Mouse (Mus musculus) kidney, adult 2 months (tissue): ENCODE measurements around the gene Dnajc4. TPM values are rescaled to one million over a fixed set of nuclear protein-coding genes. Genes with fewer than 3 reads are reported as not detected.

Source experiments
- DNase-seq: peaks from one replicate; pipeline ENCODE4 v3.0.0; 2021
- H3K27ac ChIP-seq: fragments of 200-500 bp; 2 replicates; pipeline ENCODE4 v1.5.1; 2012; ENCODE audit warnings: low read depth, low read length, control low read depth, inconsistent platforms; ENCODE audit not compliant: insufficient read depth
- H3K27me3 ChIP-seq: fragments of 200-500 bp; replicated peaks from 2 replicates; pipeline ENCODE4 v1.6.1; 2012; ENCODE audit warnings: mild to moderate bottlenecking, moderate library complexity, low read length, inconsistent platforms; ENCODE audit not compliant: control insufficient read depth, insufficient read depth
- H3K36me3 ChIP-seq: fragments of 200-500 bp; 2 replicates; pipeline ENCODE4 v1.6.1; 2012; ENCODE audit warnings: mild to moderate bottlenecking, moderate library complexity, low read length, inconsistent platforms; ENCODE audit not compliant: control insufficient read depth, insufficient read depth
- H3K4me1 ChIP-seq: fragments of 200-500 bp; 2 replicates; pipeline ENCODE4 v1.6.1; 2011; ENCODE audit warnings: low read length; ENCODE audit not compliant: control insufficient read depth, insufficient read depth
- H3K4me3 ChIP-seq: fragments of 200-500 bp; 2 replicates; pipeline ENCODE4 v1.5.1; 2011; ENCODE audit warnings: mild to moderate bottlenecking, low read depth, low read length, control low read depth; ENCODE audit not compliant: insufficient read depth
- CTCF ChIP-seq: fragments of 200-500 bp; conservative IDR thresholded peaks from 2 replicates; pipeline ENCODE4 v1.5.1; 2011; ENCODE audit warnings: low read depth, mild to moderate bottlenecking, control low read depth, low read length, moderate library complexity, mixed read lengths; ENCODE audit not compliant: insufficient read depth, insufficient read length
- POLR2A ChIP-seq: fragments of 200-500 bp; IDR thresholded peaks from one replicate; pipeline ENCODE4 v1.6.1; 2011; ENCODE audit warnings: low read depth, low read length, control low read depth
- WGBS: fragments of 180-500 bp; shearing (Covaris S2); methylation state at CpG from one replicate; pipeline ENCODE4 v1.1.7; 2018; 5-methylcytosine and 5-hydroxymethylcytosine counted together
- polyA plus RNA-seq: library from polyadenylated mRNA; depleted of rRNA; stranded (reverse); fragments of >200 nt; gene quantifications from 2 replicates; pipeline ENCODE4 v1.2.3, GENCODE M21; 2012

The Dnajc4 gene
- polyA plus RNA-seq, 1 experiment, result 50.1 TPM

- WGBS, result 71% methylated on average over 10 of the region's 10 CpGs
- H3K4me1 ChIP-seq, result peaks cover 6% of the 10 kb centered on the region; the same call in 1 of the 2 replicates
- DNase-seq, result no peak
- 0 out of 2 replicates have a peak overlapping the region, but pooled peaks have one; percentile 66 for H3K27ac ChIP-seq
- H3K36me3 ChIP-seq, result no peaks in the 10 kb centered on the region
- no peaks in the 10 kb centered on the region for H3K27me3 ChIP-seq
- TF ChIP-seq CTCF, result no peak
- no peak for TF ChIP-seq POLR2A
- peak overlapping the region; percentile 72 for H3K4me3 ChIP-seq
Observed at GRCm38 (mm10) chr19:6985951-6986708, 6.2 kb downstream of the Dnajc4 start.

GRCm38 (mm10) chr19:6985300-6985699 lies 7.1 kb downstream of the Dnajc4 start:
- Histone ChIP-seq H3K4me3 (no peak overlapping the region), H3K27ac (no peak overlapping the region), H3K27me3 (no peaks in the 10 kb centered on the region), H3K36me3 (no peaks in the 10 kb centered on the region), H3K4me1 (peaks cover 6% of the 10 kb centered on the region; the same call in 1 of the 2 replicates)
- WGBS, result 86% methylated on average over 19 of the region's 19 CpGs
- DNase-seq, result no peak
- TF ChIP-seq CTCF (no peak), POLR2A (no peak)

DNA sequence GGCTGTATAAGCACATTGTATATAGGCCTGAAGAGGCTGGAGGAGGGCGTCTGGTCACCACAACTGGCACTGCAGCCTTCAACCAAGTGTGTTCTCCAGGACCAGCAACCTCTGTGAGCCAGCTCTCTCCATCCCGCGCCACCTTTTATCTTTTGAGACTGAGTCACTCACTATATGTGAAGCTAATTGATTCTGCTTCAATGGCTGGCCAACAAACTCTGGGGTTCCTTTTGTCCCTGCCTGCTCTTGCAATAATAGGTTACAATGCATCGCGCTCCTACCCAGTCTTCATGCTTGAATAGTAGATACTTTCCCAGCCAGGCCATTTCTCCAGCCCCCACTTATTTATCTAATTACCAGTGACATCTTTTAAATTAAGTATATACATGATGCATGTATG lies 8.8 kb downstream of the Dnajc4 start:
- no peak overlapping the region for H3K4me3 ChIP-seq
- H3K27ac ChIP-seq, result no peak overlapping the region
- H3K4me1 ChIP-seq, result peaks cover 13% of the 10 kb centered on the region; the same call in 1 of the 2 replicates
- H3K27me3 ChIP-seq, result no peaks in the 10 kb centered on the region
- no peak for DNase-seq
- no peaks in the 10 kb centered on the region for H3K36me3 ChIP-seq
- TF ChIP-seq CTCF (no peak), POLR2A (no peak)
- 96% methylated on average over 5 of the region's 5 CpGs for WGBS

DNA sequence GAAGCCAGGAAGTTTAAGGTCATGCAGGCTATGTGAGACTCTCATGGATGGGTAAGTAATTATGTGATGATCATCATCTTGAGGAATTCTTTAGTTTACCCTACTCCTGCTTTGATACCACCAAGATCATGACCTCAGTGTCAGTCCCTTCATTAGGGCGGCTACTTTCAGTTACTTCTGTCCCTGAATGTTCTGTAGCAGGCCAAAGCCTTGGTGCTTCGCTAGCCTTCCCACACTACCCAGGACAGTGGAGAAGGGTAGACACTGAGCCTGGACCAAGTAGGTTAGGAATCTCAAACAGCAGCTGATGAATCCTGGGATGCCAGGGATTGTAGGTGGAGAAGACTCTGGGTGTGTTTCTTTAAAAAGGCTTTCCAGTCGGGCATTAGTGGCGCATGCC lies 10.9 kb downstream of the Dnajc4 start:
- Histone ChIP-seq H3K36me3 (no peaks in the 10 kb centered on the region), H3K4me1 (peaks cover 13% of the 10 kb centered on the region; the same call in 1 of the 2 replicates), H3K4me3 (no peak overlapping the region), H3K27ac (peak overlapping the region; percentile 98; the same call in 1 of the 2 replicates), H3K27me3 (no peaks in the 10 kb centered on the region)
- 78% methylated on average over 4 of the region's 4 CpGs for WGBS
- DNase-seq, result no peak
- no peak for TF ChIP-seq POLR2A
- TF ChIP-seq CTCF, result no peak

- no peaks in the 10 kb centered on the region for H3K36me3 ChIP-seq
- no peak for TF ChIP-seq CTCF
- peak; percentile 98 for TF ChIP-seq POLR2A
Observed at GRCm38 (mm10) chr19:6980381-6981093, 11.8 kb downstream of the Dnajc4 start, which contains the start of gene Fkbp2. Gene Fkbp2, minus strand, starts transcription at chr19:6980501.

GRCm38 (mm10) chr19:6979486-6980380 lies 12.6 kb downstream of the Dnajc4 start:
- H3K36me3 ChIP-seq, result no peaks in the 10 kb centered on the region
- under 1% methylated on average over 59 of the region's 59 CpGs for WGBS
- no peaks in the 10 kb centered on the region for H3K27me3 ChIP-seq
- DNase-seq, result peak; percentile 100
- TF ChIP-seq POLR2A, result no peak
- TF ChIP-seq CTCF, result peak; percentile 55
- peaks cover 18% of the 10 kb centered on the region; the same call in 1 of the 2 replicates for H3K4me1 ChIP-seq
- H3K27ac ChIP-seq, result peak overlapping the region; percentile 87
- H3K4me3 ChIP-seq, result peak overlapping the region; percentile 71

More at GRCm38 (mm10) chr19:6980381-6981093, 11.8 kb downstream of the Dnajc4 start, which contains the start of gene Fkbp2:
- WGBS, result 1% methylated on average over 38 of the region's 38 CpGs
- H3K27ac ChIP-seq, result peak within 1 kb of the TSS; percentile 98
- peak within 1 kb of the TSS; percentile 84 for H3K4me3 ChIP-seq
- peaks cover 18% of the 10 kb centered on the region; the same call in 1 of the 2 replicates for H3K4me1 ChIP-seq
- H3K27me3 ChIP-seq, result no peaks in the 10 kb centered on the region
- peak; percentile 100 for DNase-seq
